Mouse (Mus musculus): ENCODE data around the gene Scd4. TPM values are rescaled to one million over a fixed set of nuclear protein-coding genes. Genes with fewer than 3 reads are reported as not detected.

Gene Scd4
- 0.15 and 0.29 TPM in 2 replicates for polyA plus RNA-seq (2016; fragmentation: Nextera tagmentation; extraction: Ambion mirVana)

GRCm38 (mm10) chr19:44332833-44333623, at the start of gene Scd4:
Gene Scd4 (plus strand): TSS chr19:44333092.
- no peak for ATAC-seq (ENCODE audit: low FRiP score)
- H3K27ac ChIP-seq = no peak within 1 kb of the TSS
- no peaks in the 10 kb centered on the region for H3K27me3 ChIP-seq
- no peaks in the 10 kb centered on the region for H3K4me1 ChIP-seq
- no peak within 1 kb of the TSS for H3K4me3 ChIP-seq (replicated peaks)
- no peak within 1 kb of the TSS for H3K4me2 ChIP-seq
- H3K9ac ChIP-seq = no peak within 1 kb of the TSS
- WGBS = 87% methylated on average over 10 of the region's 10 CpGs
- H3K36me3 ChIP-seq (replicated peaks) = no peaks in the 10 kb centered on the region
- no peaks in the 10 kb centered on the region for H3K9me3 ChIP-seq

- Histone ChIP-seq H3K36me3 (replicated peaks) (no peaks in the 10 kb centered on the region), H3K4me3 (replicated peaks) (peak overlapping the region; percentile 41), H3K9me3 (no peaks in the 10 kb centered on the region), H3K27me3 (no peaks in the 10 kb centered on the region), H3K4me2 (peak overlapping the region; percentile 78), H3K27ac (peak overlapping the region; percentile 98), H3K4me1 (peaks cover 51% of the 10 kb centered on the region), H3K9ac (peak overlapping the region; percentile 59)
- 24% methylated on average over 15 of the region's 15 CpGs for WGBS
- no peak; the same call in none of the 2 replicates for ATAC-seq (ENCODE audit: low FRiP score)
Measured at GRCm38 (mm10) chr19:44283157-44284024, 49.5 kb upstream of the Scd4 start.

GRCm38 (mm10) chr19:44284025-44284695, 48.7 kb upstream of the Scd4 start:
- peak overlapping the region; percentile 78 for H3K4me2 ChIP-seq
- WGBS = 0% methylated on average over 38 of the region's 38 CpGs
- peaks cover 49% of the 10 kb centered on the region for H3K4me1 ChIP-seq

GRCm38 (mm10) chr19:44284723-44285122, 48.2 kb upstream of the Scd4 start:
- Histone ChIP-seq H3K4me3 (replicated peaks) (peak overlapping the region; percentile 41), H3K27me3 (no peaks in the 10 kb centered on the region), H3K9ac (peak overlapping the region; percentile 59), H3K4me1 (peaks cover 47% of the 10 kb centered on the region), H3K9me3 (no peaks in the 10 kb centered on the region), H3K36me3 (replicated peaks) (no peaks in the 10 kb centered on the region), H3K4me2 (peak overlapping the region; percentile 78), H3K27ac (peak overlapping the region; percentile 98)
- 3% methylated on average over 11 of the region's 11 CpGs for WGBS
- ATAC-seq (ENCODE audit: low FRiP score) = peak; percentile 25

More at GRCm38 (mm10) chr19:44284025-44284695, 48.7 kb upstream of the Scd4 start:
- peak overlapping the region; percentile 98 for H3K27ac ChIP-seq
- H3K9ac ChIP-seq = peak overlapping the region; percentile 59
- H3K4me3 ChIP-seq (replicated peaks) = peak overlapping the region; percentile 41
- peak; percentile 99 for ATAC-seq (ENCODE audit: low FRiP score)
- H3K27me3 ChIP-seq = no peaks in the 10 kb centered on the region
- H3K9me3 ChIP-seq = no peaks in the 10 kb centered on the region
- H3K36me3 ChIP-seq (replicated peaks) = no peaks in the 10 kb centered on the region

- Histone ChIP-seq H3K27ac (no peak overlapping the region), H3K9ac (no peak overlapping the region), H3K4me3 (replicated peaks) (no peak overlapping the region), H3K4me2 (no peak overlapping the region), H3K27me3 (no peaks in the 10 kb centered on the region), H3K36me3 (replicated peaks) (no peaks in the 10 kb centered on the region), H3K4me1 (peaks cover 46% of the 10 kb centered on the region), H3K9me3 (no peaks in the 10 kb centered on the region)
- ATAC-seq (ENCODE audit: low FRiP score) = no peak
- WGBS = 91% methylated on average over 8 of the region's 8 CpGs
Measured at GRCm38 (mm10) chr19:44285554-44285953, 47.3 kb upstream of the Scd4 start.

GRCm38 (mm10) chr19:44286109-44286508, 46.8 kb upstream of the Scd4 start:
- H3K4me1 ChIP-seq = peaks cover 41% of the 10 kb centered on the region
- no peaks in the 10 kb centered on the region for H3K36me3 ChIP-seq (replicated peaks)
- H3K4me3 ChIP-seq (replicated peaks) = no peak overlapping the region
- no peak overlapping the region for H3K27ac ChIP-seq
- H3K4me2 ChIP-seq = no peak overlapping the region
- no peaks in the 10 kb centered on the region for H3K9me3 ChIP-seq
- 47% methylated on average over 2 of the region's 2 CpGs for WGBS
- H3K9ac ChIP-seq = no peak overlapping the region
- ATAC-seq (ENCODE audit: low FRiP score) = no peak
- H3K27me3 ChIP-seq = no peaks in the 10 kb centered on the region

GRCm38 (mm10) chr19:44287415-44288110, 45.3 kb upstream of the Scd4 start:
- WGBS = 81% methylated on average over 11 of the region's 11 CpGs
- no peaks in the 10 kb centered on the region for H3K9me3 ChIP-seq
- no peak overlapping the region for H3K4me3 ChIP-seq (replicated peaks)
- no peak for ATAC-seq (ENCODE audit: low FRiP score)
- no peak overlapping the region for H3K4me2 ChIP-seq
- no peaks in the 10 kb centered on the region for H3K27me3 ChIP-seq
- H3K9ac ChIP-seq = no peak overlapping the region
- H3K27ac ChIP-seq = no peak overlapping the region
- H3K36me3 ChIP-seq (replicated peaks) = no peaks in the 10 kb centered on the region
- peaks cover 44% of the 10 kb centered on the region for H3K4me1 ChIP-seq

- H3K4me2 ChIP-seq = peak overlapping the region; percentile 100
- H3K27me3 ChIP-seq = no peaks in the 10 kb centered on the region
- H3K9me3 ChIP-seq = no peaks in the 10 kb centered on the region
- H3K27ac ChIP-seq = peak overlapping the region; percentile 99
- peaks cover 47% of the 10 kb centered on the region for H3K4me1 ChIP-seq
- H3K9ac ChIP-seq = no peak overlapping the region
- H3K4me3 ChIP-seq (replicated peaks) = no peak overlapping the region
- peaks cover 22% of the 10 kb centered on the region for H3K36me3 ChIP-seq (replicated peaks)
- ATAC-seq (ENCODE audit: low FRiP score) = no peak
- WGBS = 67% methylated on average over 2 of the region's 2 CpGs
Measured at GRCm38 (mm10) chr19:44292083-44292482, 40.8 kb upstream of the Scd4 start.

GRCm38 (mm10) chr19:44292483-44292882, 40.4 kb upstream of the Scd4 start:
- H3K4me2 ChIP-seq = peak overlapping the region; percentile 100
- WGBS = 58% methylated on average over 3 of the region's 3 CpGs
- H3K4me1 ChIP-seq = peaks cover 51% of the 10 kb centered on the region
- peak overlapping the region; percentile 60; the same call in 1 of the 2 replicates for H3K9ac ChIP-seq
- H3K27me3 ChIP-seq = no peaks in the 10 kb centered on the region
- no peaks in the 10 kb centered on the region for H3K9me3 ChIP-seq
- ATAC-seq (ENCODE audit: low FRiP score) = no peak
- peak overlapping the region; percentile 99 for H3K27ac ChIP-seq
- H3K36me3 ChIP-seq (replicated peaks) = peaks cover 26% of the 10 kb centered on the region
- H3K4me3 ChIP-seq (replicated peaks) = peak overlapping the region; percentile 89

- Histone ChIP-seq H3K9ac (peak within 1 kb of the TSS; percentile 99), H3K9me3 (no peaks in the 10 kb centered on the region), H3K4me1 (peaks cover 57% of the 10 kb centered on the region), H3K36me3 (replicated peaks) (peaks cover 33% of the 10 kb centered on the region), H3K27ac (peak within 1 kb of the TSS; percentile 99), H3K27me3 (no peaks in the 10 kb centered on the region), H3K4me3 (replicated peaks) (peak within 1 kb of the TSS; percentile 89), H3K4me2 (peak within 1 kb of the TSS; percentile 100)
- no peak; the same call in 1 of the 2 replicates for ATAC-seq (ENCODE audit: low FRiP score)
- 2% methylated on average over 21 of the region's 21 CpGs for WGBS
Measured at GRCm38 (mm10) chr19:44292941-44293768, 39.7 kb upstream of the Scd4 start, which contains the start of gene Scd2. Gene Scd2 (plus strand): TSS chr19:44293674.

Measured in forebrain, embryonic 12.5 days (tissue).